ENCODE assay signal across 17 mouse cellular contexts in the genomic region with DNA sequence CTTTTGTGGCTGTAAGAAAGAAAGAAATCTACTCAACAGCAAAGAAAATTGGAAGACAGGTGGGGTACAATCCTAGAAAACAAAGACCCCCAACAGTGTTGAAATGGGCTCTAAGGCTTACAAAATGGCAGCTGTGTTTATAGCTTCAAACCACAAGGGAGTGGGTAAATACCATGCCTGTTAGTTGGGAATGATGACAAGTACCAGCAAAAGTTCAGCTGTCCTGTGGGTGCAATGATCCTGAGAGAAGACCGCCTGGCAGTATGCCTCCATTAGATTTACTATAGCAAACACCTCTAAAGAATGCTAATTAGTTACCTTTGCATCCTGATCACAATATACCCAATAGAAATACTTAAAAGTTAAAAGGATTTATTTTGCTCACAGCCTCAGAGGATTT. TPM values are rescaled to one million over a fixed set of nuclear protein-coding genes. Genes with fewer than 3 reads are reported as not detected.
DNase-seq lines count a peak whose midpoint lies in the region; TF ChIP-seq lines count a peak whose summit lies in the region.
"Had no signal": no experiment of that assay in that cellular context is flagged by ENCODE, and none has a peak within 500 bp of the region (broad histone marks: within the 10 kb centered on the region; RNA-seq: fewer than 3 reads in every experiment).

No protein-coding gene starts in this region.

- no peaks in the 10 kb centered on the region for H3K36me3 ChIP-seq in myocyte (ENCODE audit: control insufficient read depth, insufficient read depth)
- H3K36me3 ChIP-seq: G1E had no signal

- no peak overlapping the region for H3K4me3 ChIP-seq in myocyte

- H3K27me3 ChIP-seq in myocyte (ENCODE audit: control insufficient read depth, insufficient read depth, insufficient read length) = no peaks in the 10 kb centered on the region
- H3K27me3 ChIP-seq: CH12.LX, Patski had no signal

- no peak overlapping the region for H3K4me2 ChIP-seq in myocyte (ENCODE audit: low read depth)

- no peak overlapping the region for H3ac ChIP-seq in myocyte (ENCODE audit: control insufficient read depth, insufficient read length)

- TF ChIP-seq POLR2A in myocyte (IDR thresholded peaks at IDR 0.05; ENCODE audit: insufficient read length, low read depth) = no peak

- no peaks in the 10 kb centered on the region for H3K79me2 ChIP-seq in myocyte (ENCODE audit: control insufficient read depth, insufficient read depth)

- DNase-seq in heart, adult 11 months = peak; percentile 42
- no peak for DNase-seq in heart, adult 9 months (ENCODE audit: low spot score in 2 of 2)
- DNase-seq in right cerebral cortex, adult 18-20 months = no peak
- DNase-seq: adrenal gland, adult 2 months; adrenal gland, adult 8-10 months; adrenal gland, postnatal 10 days; adrenal gland, postnatal 14 days; adrenal gland, postnatal 25 days; adrenal gland, postnatal 36 days; B cell, adult 2 months; cerebellum, adult 11 months; cerebellum, adult 11-12 months; cerebellum, adult 18-20 months had no signal

TF ChIP-seq in myocyte, 11 proteins besides CTCF, POLR2A, EP300 and RAD21:
- TF ChIP-seq TCF12 (IDR thresholded peaks at IDR 0.05; ENCODE audit: insufficient read depth, poor library complexity, severe bottlenecking) (peak; percentile 1), USF1 (IDR thresholded peaks at IDR 0.05; ENCODE audit: low read depth) (no peak), TCF3 (IDR thresholded peaks at IDR 0.05; ENCODE audit: insufficient read length, low read depth) (no peak), MYOG (IDR thresholded peaks at IDR 0.05; ENCODE audit: control insufficient read depth in 1 of 3, insufficient read depth in 1 of 3, insufficient read length in 2 of 3, low read depth in 2 of 3) (peak in 1 of 3 experiments; percentile 11), MYOD1 (IDR thresholded peaks at IDR 0.05; ENCODE audit: control insufficient read depth in 1 of 3, insufficient read length in 2 of 3, low read depth in 2 of 3) (peak in 2 of 3 experiments; percentile 50 to 51)

RNA-seq across cellular contexts. Expression of a gene that starts 27.3 kb away (rescaled TPM):
- polyA plus RNA-seq in myocyte (2012; fragmentation: generic; extraction: Trizol) = not detected
- polyA plus RNA-seq: G1E had no signal

RNA-seq across cellular contexts. Expression of a gene that starts 32.6 kb away (rescaled TPM):
- 115 TPM for polyA plus RNA-seq in myocyte (2012; fragmentation: generic; extraction: Trizol)
